Comparison of ENCODE assay signal across 12 mouse cellular contexts in genomic region chr11:120206669-120207090, GRCm38 (mm10). TPM values are rescaled to one million over a fixed set of nuclear protein-coding genes. Genes with fewer than 3 reads are reported as not detected.
DNase-seq lines count a peak whose midpoint lies in the region; ATAC-seq and TF ChIP-seq lines count a peak whose summit lies in the region.
"Had no signal": no experiment of that assay in that cellular context is flagged by ENCODE, and none has a peak within 500 bp of the region (broad histone marks: within the 10 kb centered on the region; RNA-seq: fewer than 3 reads in every experiment).

No protein-coding gene starts in this region.

- H3K27ac ChIP-seq in kidney, adult 2 months (ENCODE audit: insufficient read depth, low read depth, low read length): no peak overlapping the region; the same call in 1 of the 2 replicates
- peak overlapping the region; percentile 63; the same call in 1 of the 2 replicates for H3K27ac ChIP-seq in embryonic facial prominence, embryonic 14.5 days (replicated peaks; ENCODE audit: low read depth, low read length)
- peak overlapping the region; percentile 87 for H3K27ac ChIP-seq in lung, embryonic 16.5 days (ENCODE audit: low read length)
- H3K27ac ChIP-seq: forebrain, embryonic 12.5 days; macrophage had no signal

- intact Hi-C loops in left cerebral cortex, postnatal 25 days (cut with DNase I): no loop called here

- no peak for TF ChIP-seq CTCF in kidney, adult 2 months (conservative IDR thresholded peaks at IDR 0.05; ENCODE audit: insufficient read depth, insufficient read length, low read depth, low read length)

- H3K27me3 ChIP-seq in kidney, adult 2 months (replicated peaks; ENCODE audit: control insufficient read depth, insufficient read depth, low read length): no peaks in the 10 kb centered on the region
- H3K27me3 ChIP-seq in embryonic facial prominence, embryonic 14.5 days (replicated peaks; ENCODE audit: control insufficient read depth, insufficient read depth, low read length): no peaks in the 10 kb centered on the region
- H3K27me3 ChIP-seq in lung, embryonic 16.5 days (ENCODE audit: control insufficient read depth, insufficient read depth, low read depth, low read length): no peaks in the 10 kb centered on the region

- no peaks in the 10 kb centered on the region for H3K36me3 ChIP-seq in kidney, adult 2 months (ENCODE audit: control insufficient read depth, insufficient read depth, low read length)
- no peaks in the 10 kb centered on the region for H3K36me3 ChIP-seq in embryonic facial prominence, embryonic 14.5 days (ENCODE audit: control insufficient read depth, insufficient read depth, low read length)
- no peaks in the 10 kb centered on the region for H3K36me3 ChIP-seq in lung, embryonic 16.5 days (ENCODE audit: control insufficient read depth, insufficient read depth, low read length)
- H3K36me3 ChIP-seq: forebrain, embryonic 12.5 days had no signal

- ATAC-seq in embryonic facial prominence, embryonic 14.5 days (ENCODE audit: low read depth): peak; percentile 72
- ATAC-seq in lung, embryonic 16.5 days (ENCODE audit: low read depth): peak; percentile 87

- DNase-seq in kidney, adult 2 months: peak; percentile 51
- DNase-seq in kidney, adult 9 months: no peak
- no peak for DNase-seq in embryonic facial prominence, embryonic 14.5 days (ENCODE audit: low spot score)
- DNase-seq in heart, postnatal 4 days: peak; percentile 52
- no peak for DNase-seq in spleen, adult 12 weeks (ENCODE audit: low spot score)
- no peak for DNase-seq in thymus, postnatal 10 days (ENCODE audit: low spot score in 2 of 2)
- DNase-seq in left cerebral cortex, postnatal 25 days (ENCODE audit: low spot score in 2 of 2): no peak
- DNase-seq: cerebellum, adult 9-10 months; thymus, adult 18-20 months had no signal

- no peak for TF ChIP-seq POLR2A in kidney, adult 2 months (IDR thresholded peaks at IDR 0.05; ENCODE audit: low read depth, low read length)

- H3K9me3 ChIP-seq in embryonic facial prominence, embryonic 14.5 days (ENCODE audit: control insufficient read depth, low read length): no peaks in the 10 kb centered on the region
- no peaks in the 10 kb centered on the region for H3K9me3 ChIP-seq in lung, embryonic 16.5 days (ENCODE audit: control insufficient read depth, low read length)
- H3K9me3 ChIP-seq: forebrain, embryonic 12.5 days had no signal

- H3K9ac ChIP-seq in embryonic facial prominence, embryonic 14.5 days (ENCODE audit: low read depth, low read length): no peak overlapping the region
- no peak overlapping the region for H3K9ac ChIP-seq in lung, embryonic 16.5 days (ENCODE audit: low read length)
- H3K9ac ChIP-seq: forebrain, embryonic 12.5 days had no signal

- peaks cover 11% of the 10 kb centered on the region for H3K4me1 ChIP-seq in kidney, adult 2 months (ENCODE audit: control insufficient read depth, insufficient read depth, low read length)
- no peaks in the 10 kb centered on the region for H3K4me1 ChIP-seq in embryonic facial prominence, embryonic 14.5 days (ENCODE audit: control insufficient read depth, insufficient read depth, low read length)
- peaks cover 9% of the 10 kb centered on the region for H3K4me1 ChIP-seq in lung, embryonic 16.5 days (replicated peaks; ENCODE audit: control insufficient read depth, insufficient read depth, low read length)

- no peak overlapping the region for H3K4me3 ChIP-seq in kidney, adult 2 months (ENCODE audit: insufficient read depth, low read depth, low read length)
- no peak overlapping the region for H3K4me3 ChIP-seq in embryonic facial prominence, embryonic 14.5 days (ENCODE audit: low read depth, low read length)
- H3K4me3 ChIP-seq in lung, embryonic 16.5 days (ENCODE audit: low read length): no peak overlapping the region
- H3K4me3 ChIP-seq: forebrain, embryonic 12.5 days had no signal

- WGBS in kidney, adult 2 months: 27% methylated on average over 5 of the region's 5 CpGs
- 24% methylated on average over 5 of the region's 5 CpGs for WGBS in embryonic facial prominence, embryonic 14.5 days
- 16% methylated on average over 5 of the region's 5 CpGs for WGBS in lung, embryonic 16.5 days

- no peak overlapping the region for H3K4me2 ChIP-seq in embryonic facial prominence, embryonic 14.5 days (ENCODE audit: low read depth, low read length)
- H3K4me2 ChIP-seq in lung, embryonic 16.5 days (ENCODE audit: low read depth, low read length): no peak overlapping the region
- H3K4me2 ChIP-seq: forebrain, embryonic 12.5 days had no signal

RNA-seq across cellular contexts. Expression of gene Bahcc1, which starts 26.1 kb away (rescaled TPM):
- polyA plus RNA-seq in kidney, adult 2 months (2012; rRNA removed): 8.0 and 9.2 TPM in 2 replicates
- polyA plus RNA-seq in embryonic facial prominence, embryonic 14.5 days (2014; fragmentation: Nextera tagmentation; extraction: Ambion mirVana): 11.1 and 12.0 TPM in 2 replicates
- 10 to 100 TPM; 14.1 to 16.5 TPM for total RNA-seq in heart, postnatal 4 days (2021)
- polyA plus RNA-seq in lung, embryonic 16.5 days (2015; fragmentation: Nextera tagmentation; extraction: Ambion mirVana): 7.0 and 7.5 TPM in 2 replicates
- 10 to 100 TPM; 16.3 to 21.9 TPM for total RNA-seq in left cerebral cortex, postnatal 25 days (2021)

RNA-seq across cellular contexts. Expression of gene Slc38a10, which starts 55.5 kb away (rescaled TPM):
- polyA plus RNA-seq in kidney, adult 2 months (2012; rRNA removed): 151 and 178 TPM in 2 replicates
- 78.8 and 86.4 TPM in 2 replicates for polyA plus RNA-seq in embryonic facial prominence, embryonic 14.5 days (2014; fragmentation: Nextera tagmentation; extraction: Ambion mirVana)
- 100 to 1,000 TPM; 115 to 116 TPM for total RNA-seq in heart, postnatal 4 days (2021)
- polyA plus RNA-seq in lung, embryonic 16.5 days (2015; fragmentation: Nextera tagmentation; extraction: Ambion mirVana): 96.3 and 100 TPM in 2 replicates
- 10 to 100 TPM; 82.9 to 88.8 TPM for total RNA-seq in left cerebral cortex, postnatal 25 days (2021)

Comparison
In these comparisons a context has a peak if more than half of its experiments do, and no peak if none do; other contexts are left out.
1. DNase-seq: peak in kidney, adult 2 months (single experiment) and heart, postnatal 4 days (single experiment); none in kidney, adult 9 months (single experiment), embryonic facial prominence, embryonic 14.5 days (single experiment), spleen, adult 12 weeks (single experiment), thymus, postnatal 10 days (0 of 2) and left cerebral cortex, postnatal 25 days (0 of 2).